Mouse (Mus musculus) hindbrain, embryonic 13.5 days (tissue): ENCODE measurements at regions not wholly inside any gene's neighbourhood (a gene's known extent, or its start where the extent isn't known, plus 50 kb on each side); places are given as distances from the start of the nearest gene placed in this dataset.

Experiments used
- ATAC-seq: fragments of 200-750 bp; cut with Nextera tagmentation; 2 replicates; pipeline ENCODE4 v1.8.0; 2017; ENCODE audit warnings: moderate TSS enrichment; ENCODE audit not compliant: low FRiP score
- H3K27ac ChIP-seq: fragments of 300-500 bp; sonication (generic); 2 replicates; pipeline ENCODE4 v1.5.1; 2015; ENCODE audit warnings: inconsistent platforms, mild to moderate bottlenecking, moderate library complexity
- H3K27me3 ChIP-seq: fragments of 300-500 bp; sonication (generic); 2 replicates; pipeline ENCODE4 v1.6.1; 2015; ENCODE audit warnings: mild to moderate bottlenecking, inconsistent platforms
- H3K36me3 ChIP-seq: fragments of 300-500 bp; sonication (generic); 2 replicates; pipeline ENCODE4 v1.6.1; 2015; ENCODE audit warnings: mild to moderate bottlenecking, inconsistent platforms
- H3K4me1 ChIP-seq: fragments of 300-500 bp; sonication (generic); replicated peaks from 2 replicates; pipeline ENCODE4 v1.6.1; 2015; ENCODE audit warnings: inconsistent platforms
- H3K4me2 ChIP-seq: fragments of 300-500 bp; sonication (generic); 2 replicates; pipeline ENCODE4 v1.6.1; 2015; ENCODE audit warnings: inconsistent platforms, mild to moderate bottlenecking, moderate library complexity
- H3K4me3 ChIP-seq: fragments of 300-500 bp; sonication (generic); 2 replicates; pipeline ENCODE4 v1.5.1; 2015; ENCODE audit warnings: mild to moderate bottlenecking, inconsistent platforms
- H3K9ac ChIP-seq: fragments of 300-500 bp; sonication (generic); 2 replicates; pipeline ENCODE4 v1.6.1; 2015; ENCODE audit warnings: mild to moderate bottlenecking, inconsistent platforms
- H3K9me3 ChIP-seq: fragments of 300-500 bp; sonication (generic); 2 replicates; pipeline ENCODE4 v1.6.1; 2016; ENCODE audit warnings: inconsistent platforms
- WGBS: fragments of 180-500 bp; shearing (Covaris S2); methylation state at CpG from one replicate; pipeline ENCODE4 v1.1.7; 2015; 5-methylcytosine and 5-hydroxymethylcytosine counted together

GRCm38 (mm10) chr10:96685991-96686601 lies 69.3 kb downstream of the Btg1 start:
- Histone ChIP-seq H3K27ac (no peak overlapping the region), H3K4me3 (no peak overlapping the region), H3K4me2 (no peak overlapping the region), H3K27me3 (no peaks in the 10 kb centered on the region), H3K9ac (no peak overlapping the region), H3K36me3 (no peaks in the 10 kb centered on the region), H3K9me3 (no peaks in the 10 kb centered on the region), H3K4me1 (peaks cover 8% of the 10 kb centered on the region)
- ATAC-seq, result no peak
- 73% methylated on average over 5 of the region's 5 CpGs for WGBS

GRCm38 (mm10) chr10:96686659-96687440 lies 70.0 kb downstream of the Btg1 start:
- Histone ChIP-seq H3K9ac (no peak overlapping the region), H3K4me2 (no peak overlapping the region), H3K27ac (no peak overlapping the region), H3K9me3 (no peaks in the 10 kb centered on the region), H3K4me1 (peaks cover 8% of the 10 kb centered on the region), H3K27me3 (no peaks in the 10 kb centered on the region), H3K36me3 (no peaks in the 10 kb centered on the region), H3K4me3 (no peak overlapping the region)
- WGBS, result 61% methylated on average over 6 of the region's 6 CpGs
- no peak for ATAC-seq

GRCm38 (mm10) chr10:96687441-96687772 lies 70.6 kb downstream of the Btg1 start:
- 79% methylated on average over 1 of the region's 1 CpGs for WGBS
- no peaks in the 10 kb centered on the region for H3K36me3 ChIP-seq
- H3K9ac ChIP-seq, result no peak overlapping the region
- no peak overlapping the region for H3K4me3 ChIP-seq
- no peaks in the 10 kb centered on the region for H3K27me3 ChIP-seq
- no peak overlapping the region for H3K27ac ChIP-seq
- H3K4me2 ChIP-seq, result no peak overlapping the region
- peaks cover 8% of the 10 kb centered on the region for H3K4me1 ChIP-seq
- no peaks in the 10 kb centered on the region for H3K9me3 ChIP-seq
- ATAC-seq, result no peak

- ATAC-seq, result no peak
- Histone ChIP-seq H3K4me2 (no peak overlapping the region), H3K27me3 (no peaks in the 10 kb centered on the region), H3K4me3 (no peak overlapping the region), H3K4me1 (peaks cover 8% of the 10 kb centered on the region), H3K27ac (no peak overlapping the region), H3K36me3 (no peaks in the 10 kb centered on the region), H3K9ac (no peak overlapping the region), H3K9me3 (no peaks in the 10 kb centered on the region)
- 78% methylated on average over 11 of the region's 11 CpGs for WGBS
These were observed 73.4 kb downstream of the Btg1 start for GRCm38 (mm10) chr10:96689976-96690867.

- Histone ChIP-seq H3K9ac (no peak overlapping the region), H3K27me3 (no peaks in the 10 kb centered on the region), H3K9me3 (no peaks in the 10 kb centered on the region), H3K4me1 (peaks cover 8% of the 10 kb centered on the region), H3K36me3 (no peaks in the 10 kb centered on the region), H3K27ac (no peak overlapping the region), H3K4me3 (no peak overlapping the region), H3K4me2 (no peak overlapping the region)
- ATAC-seq, result no peak
- WGBS, result 38% methylated on average over 2 of the region's 2 CpGs
These were observed 74.1 kb downstream of the Btg1 start for GRCm38 (mm10) chr10:96690868-96691302.

- ATAC-seq, result peak; percentile 17; the same call in 1 of the 2 replicates
- Histone ChIP-seq H3K4me1 (peaks cover 8% of the 10 kb centered on the region), H3K4me2 (no peak overlapping the region), H3K9ac (no peak overlapping the region), H3K27me3 (no peaks in the 10 kb centered on the region), H3K36me3 (no peaks in the 10 kb centered on the region), H3K27ac (no peak overlapping the region), H3K9me3 (no peaks in the 10 kb centered on the region), H3K4me3 (no peak overlapping the region)
- 88% methylated on average over 6 of the region's 6 CpGs for WGBS
These were observed 74.6 kb downstream of the Btg1 start for GRCm38 (mm10) chr10:96691319-96691870.

- Histone ChIP-seq H3K9me3 (no peaks in the 10 kb centered on the region), H3K27ac (no peak overlapping the region), H3K27me3 (no peaks in the 10 kb centered on the region), H3K4me3 (no peak overlapping the region), H3K9ac (no peak overlapping the region), H3K4me2 (no peak overlapping the region), H3K4me1 (peaks cover 8% of the 10 kb centered on the region), H3K36me3 (no peaks in the 10 kb centered on the region)
- 92% methylated on average over 7 of the region's 7 CpGs for WGBS
- ATAC-seq, result no peak
These were observed 76.0 kb downstream of the Btg1 start for GRCm38 (mm10) chr10:96692821-96693220.

GRCm38 (mm10) chr10:96693766-96694165 lies 77.0 kb downstream of the Btg1 start:
- H3K27me3 ChIP-seq, result no peaks in the 10 kb centered on the region
- WGBS, result 84% methylated on average over 6 of the region's 6 CpGs
- ATAC-seq, result no peak
- H3K27ac ChIP-seq, result no peak overlapping the region
- H3K4me2 ChIP-seq, result no peak overlapping the region
- no peak overlapping the region for H3K4me3 ChIP-seq
- H3K36me3 ChIP-seq, result no peaks in the 10 kb centered on the region
- no peak overlapping the region for H3K9ac ChIP-seq
- no peaks in the 10 kb centered on the region for H3K9me3 ChIP-seq
- peaks cover 8% of the 10 kb centered on the region for H3K4me1 ChIP-seq

- Histone ChIP-seq H3K9ac (no peak overlapping the region), H3K4me1 (no peaks in the 10 kb centered on the region), H3K36me3 (no peaks in the 10 kb centered on the region), H3K27me3 (no peaks in the 10 kb centered on the region), H3K9me3 (no peaks in the 10 kb centered on the region), H3K4me3 (no peak overlapping the region), H3K4me2 (no peak overlapping the region), H3K27ac (no peak overlapping the region)
- ATAC-seq, result no peak
- 93% methylated on average over 7 of the region's 7 CpGs for WGBS
These were observed 79.8 kb downstream of the Btg1 start for GRCm38 (mm10) chr10:96696571-96696970.

GRCm38 (mm10) chr10:96697781-96698180 lies 81.0 kb downstream of the Btg1 start:
- Histone ChIP-seq H3K27ac (no peak overlapping the region), H3K4me2 (no peak overlapping the region), H3K4me3 (no peak overlapping the region), H3K4me1 (no peaks in the 10 kb centered on the region), H3K9me3 (no peaks in the 10 kb centered on the region), H3K9ac (no peak overlapping the region), H3K27me3 (no peaks in the 10 kb centered on the region), H3K36me3 (no peaks in the 10 kb centered on the region)
- no peak for ATAC-seq
- 77% methylated on average over 3 of the region's 3 CpGs for WGBS

- Histone ChIP-seq H3K9me3 (no peaks in the 10 kb centered on the region), H3K9ac (no peak overlapping the region), H3K4me2 (no peak overlapping the region), H3K27me3 (no peaks in the 10 kb centered on the region), H3K27ac (no peak overlapping the region), H3K4me1 (no peaks in the 10 kb centered on the region), H3K4me3 (no peak overlapping the region), H3K36me3 (no peaks in the 10 kb centered on the region)
- no peak for ATAC-seq
- WGBS, result 93% methylated on average over 4 of the region's 4 CpGs
These were observed 89.8 kb downstream of the Btg1 start for GRCm38 (mm10) chr10:96706656-96707055.

- no peaks in the 10 kb centered on the region for H3K36me3 ChIP-seq
- H3K4me1 ChIP-seq, result no peaks in the 10 kb centered on the region
- 89% methylated on average over 2 of the region's 2 CpGs for WGBS
- no peaks in the 10 kb centered on the region for H3K9me3 ChIP-seq
- H3K4me2 ChIP-seq, result no peak overlapping the region
- no peak overlapping the region for H3K27ac ChIP-seq
- no peak overlapping the region for H3K4me3 ChIP-seq
- H3K27me3 ChIP-seq, result no peaks in the 10 kb centered on the region
- H3K9ac ChIP-seq, result no peak overlapping the region
- no peak for ATAC-seq
These were observed 91.7 kb downstream of the Btg1 start for GRCm38 (mm10) chr10:96708471-96708870.
